Comparison of ENCODE assay signal across 13 mouse cellular contexts in the genomic region with DNA sequence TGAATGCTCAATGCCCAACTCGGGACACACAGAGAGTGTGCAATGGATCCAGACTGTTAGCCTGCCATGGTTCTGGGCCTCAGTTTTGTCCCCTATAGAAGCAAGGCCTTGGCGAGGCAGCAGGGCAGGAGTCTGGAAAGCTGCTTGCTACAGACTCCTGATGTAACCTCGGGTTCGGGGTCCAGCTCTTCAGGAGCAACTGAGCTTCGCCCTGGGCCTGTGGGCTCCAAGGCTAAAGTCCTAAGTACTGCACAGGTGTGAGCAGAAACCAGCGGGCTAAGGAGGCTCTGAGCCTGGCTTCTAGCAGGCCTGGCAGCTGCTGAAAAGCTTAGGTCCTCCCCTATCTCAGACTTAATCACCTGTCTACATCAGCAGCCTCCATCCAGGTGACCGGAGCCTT.
A peak's percentile ranks its signal among the peaks of the same experiment; 100 is the strongest.
DNase-seq lines count a peak whose midpoint lies in the region; ATAC-seq and TF ChIP-seq lines count a peak whose summit lies in the region.
"Had no signal": no experiment of that assay in that cellular context is flagged by ENCODE, and none has a peak within 500 bp of the region (broad histone marks: within the 10 kb centered on the region; RNA-seq: fewer than 3 reads in every experiment).

No protein-coding gene starts in this region.

- H3K27ac ChIP-seq in forebrain, postnatal 0 days (ENCODE audit: low read depth, low read length) = no peak overlapping the region
- no peak overlapping the region for H3K27ac ChIP-seq in forebrain, embryonic 14.5 days (ENCODE audit: low read depth, low read length)
- peak overlapping the region; percentile 68 for H3K27ac ChIP-seq in heart, postnatal 0 days (ENCODE audit: low read depth)
- no peak overlapping the region for H3K27ac ChIP-seq in midbrain, embryonic 11.5 days (ENCODE audit: low read depth, low read length)
- no peak overlapping the region for H3K27ac ChIP-seq in midbrain, embryonic 15.5 days
- H3K27ac ChIP-seq in olfactory bulb, adult 2 months (ENCODE audit: insufficient read depth, low read depth, low read length) = peak overlapping the region; percentile 90
- H3K27ac ChIP-seq: hindbrain, embryonic 13.5 days; midbrain, embryonic 12.5 days had no signal

- intact Hi-C loops in heart, postnatal 25 days (cut with DNase I) = loop anchor here (5.0 kb wide), 1 partner anchor 34 kb away; no protein-coding TSS in a partner anchor

- peaks cover 2% of the 10 kb centered on the region; the same call in 1 of the 2 replicates for H3K4me1 ChIP-seq in forebrain, postnatal 0 days (ENCODE audit: insufficient read depth)
- peaks cover 6% of the 10 kb centered on the region for H3K4me1 ChIP-seq in forebrain, embryonic 14.5 days (ENCODE audit: control insufficient read depth, insufficient read depth, low read length)
- peaks cover 44% of the 10 kb centered on the region for H3K4me1 ChIP-seq in heart, postnatal 0 days (ENCODE audit: control insufficient read depth, insufficient read depth)
- H3K4me1 ChIP-seq in midbrain, embryonic 11.5 days (ENCODE audit: control insufficient read depth, insufficient read depth, low read length) = no peaks in the 10 kb centered on the region; the same call in 1 of the 2 replicates
- peaks cover 7% of the 10 kb centered on the region for H3K4me1 ChIP-seq in midbrain, embryonic 15.5 days
- H3K4me1 ChIP-seq in olfactory bulb, adult 2 months (ENCODE audit: control insufficient read depth, insufficient read depth, low read length) = peaks cover 39% of the 10 kb centered on the region

- no peak overlapping the region for H3K4me3 ChIP-seq in forebrain, postnatal 0 days (ENCODE audit: low read depth, low read length)
- no peak overlapping the region for H3K4me3 ChIP-seq in forebrain, embryonic 14.5 days (ENCODE audit: low read depth, low read length)
- no peak overlapping the region for H3K4me3 ChIP-seq in heart, postnatal 0 days (ENCODE audit: low read depth, low read length)
- no peak overlapping the region for H3K4me3 ChIP-seq in midbrain, embryonic 11.5 days (ENCODE audit: low read depth, low read length)
- no peak overlapping the region for H3K4me3 ChIP-seq in midbrain, embryonic 15.5 days
- no peak overlapping the region for H3K4me3 ChIP-seq in olfactory bulb, adult 2 months (ENCODE audit: insufficient read depth, low read depth, low read length)
- H3K4me3 ChIP-seq: hindbrain, embryonic 13.5 days; midbrain, embryonic 12.5 days had no signal

- ATAC-seq in forebrain, postnatal 0 days = no peak
- ATAC-seq in forebrain, embryonic 14.5 days = no peak
- ATAC-seq in heart, postnatal 0 days (ENCODE audit: insufficient read depth, low read depth) = no peak
- no peak for ATAC-seq in midbrain, embryonic 11.5 days (ENCODE audit: low FRiP score)
- no peak for ATAC-seq in midbrain, embryonic 15.5 days (replicated peaks)
- ATAC-seq: liver, postnatal 0 days had no signal

- peaks cover 16% of the 10 kb centered on the region for H3K36me3 ChIP-seq in forebrain, postnatal 0 days (ENCODE audit: insufficient read depth)
- H3K36me3 ChIP-seq in forebrain, embryonic 14.5 days (ENCODE audit: control insufficient read depth, insufficient read depth, low read length) = peaks cover 20% of the 10 kb centered on the region; the same call in 1 of the 2 replicates
- H3K36me3 ChIP-seq in heart, postnatal 0 days (replicated peaks; ENCODE audit: control insufficient read depth, insufficient read depth, low read length) = no peaks in the 10 kb centered on the region
- H3K36me3 ChIP-seq in midbrain, embryonic 11.5 days (ENCODE audit: control insufficient read depth, insufficient read depth, low read length) = no peaks in the 10 kb centered on the region
- no peaks in the 10 kb centered on the region for H3K36me3 ChIP-seq in midbrain, embryonic 15.5 days (replicated peaks)

- no peak for TF ChIP-seq EP300 in heart, postnatal 0 days (IDR thresholded peaks at IDR 0.05; ENCODE audit: low read depth)

- H3K9me3 ChIP-seq in forebrain, postnatal 0 days (ENCODE audit: low read length) = no peaks in the 10 kb centered on the region
- H3K9me3 ChIP-seq in forebrain, embryonic 14.5 days (replicated peaks; ENCODE audit: control insufficient read depth, low read length) = no peaks in the 10 kb centered on the region
- no peaks in the 10 kb centered on the region for H3K9me3 ChIP-seq in heart, postnatal 0 days (replicated peaks; ENCODE audit: control insufficient read depth, low read length)
- no peaks in the 10 kb centered on the region for H3K9me3 ChIP-seq in midbrain, embryonic 11.5 days (ENCODE audit: control insufficient read depth, low read length)
- H3K9me3 ChIP-seq in midbrain, embryonic 15.5 days = no peaks in the 10 kb centered on the region
- H3K9me3 ChIP-seq: hindbrain, embryonic 13.5 days; midbrain, embryonic 12.5 days had no signal

- no peak for DNase-seq in forebrain, postnatal 0 days
- no peak for DNase-seq in forebrain, embryonic 14.5 days (ENCODE audit: low spot score)
- DNase-seq in heart, postnatal 0 days (ENCODE audit: low spot score) = no peak
- DNase-seq in heart, postnatal 25 days (ENCODE audit: low spot score) = no peak
- peak; percentile 59 for DNase-seq in midbrain, embryonic 11.5 days (ENCODE audit: low spot score, missing footprints)
- DNase-seq in B cell, adult 2 months = no peak
- DNase-seq: gastrocnemius, postnatal 36 days; layer of hippocampus, postnatal 36 days; liver, postnatal 0 days had no signal

- no peak overlapping the region for H3K4me2 ChIP-seq in forebrain, postnatal 0 days (ENCODE audit: low read depth)
- H3K4me2 ChIP-seq in forebrain, embryonic 14.5 days (ENCODE audit: low read length) = no peak overlapping the region
- H3K4me2 ChIP-seq in heart, postnatal 0 days (ENCODE audit: low read depth, low read length) = no peak overlapping the region
- H3K4me2 ChIP-seq in midbrain, embryonic 11.5 days = no peak overlapping the region
- H3K4me2 ChIP-seq in midbrain, embryonic 15.5 days = no peak overlapping the region
- H3K4me2 ChIP-seq: hindbrain, embryonic 13.5 days; midbrain, embryonic 12.5 days had no signal

- H3K27me3 ChIP-seq in forebrain, postnatal 0 days (ENCODE audit: insufficient read depth, low read length) = no peaks in the 10 kb centered on the region
- H3K27me3 ChIP-seq in forebrain, embryonic 14.5 days (replicated peaks; ENCODE audit: control insufficient read depth, insufficient read depth, low read length) = no peaks in the 10 kb centered on the region
- no peaks in the 10 kb centered on the region for H3K27me3 ChIP-seq in heart, postnatal 0 days (ENCODE audit: control insufficient read depth, insufficient read depth, low read length)
- no peaks in the 10 kb centered on the region for H3K27me3 ChIP-seq in midbrain, embryonic 11.5 days (ENCODE audit: control insufficient read depth, insufficient read depth, low read length)
- no peaks in the 10 kb centered on the region for H3K27me3 ChIP-seq in midbrain, embryonic 15.5 days (replicated peaks)
- H3K27me3 ChIP-seq: hindbrain, embryonic 13.5 days; midbrain, embryonic 12.5 days had no signal

- whole genome bisulfite sequencing in forebrain, postnatal 0 days = 81% methylated on average over 7 of the region's 7 CpGs
- WGBS in forebrain, embryonic 14.5 days = 78% methylated on average over 7 of the region's 7 CpGs
- 66% methylated on average over 7 of the region's 7 CpGs for WGBS in heart, postnatal 0 days
- WGBS in midbrain, embryonic 11.5 days = 85% methylated on average over 7 of the region's 7 CpGs
- WGBS in midbrain, embryonic 15.5 days = 88% methylated on average over 7 of the region's 7 CpGs
- WGBS in olfactory bulb, adult 2 months = 82% methylated on average over 7 of the region's 7 CpGs

- TF ChIP-seq POLR2A in olfactory bulb, adult 2 months (IDR thresholded peaks at IDR 0.05; ENCODE audit: insufficient read depth, low read depth, low read length) = no peak

- H3K9ac ChIP-seq in forebrain, postnatal 0 days = 0 out of 2 replicates have a peak overlapping the region, but pooled peaks have one; percentile 6
- H3K9ac ChIP-seq in forebrain, embryonic 14.5 days (ENCODE audit: low read length) = no peak overlapping the region
- peak overlapping the region; percentile 37; the same call in 1 of the 2 replicates for H3K9ac ChIP-seq in heart, postnatal 0 days (replicated peaks; ENCODE audit: low read depth, low read length)
- H3K9ac ChIP-seq in midbrain, embryonic 11.5 days (ENCODE audit: low read length) = no peak overlapping the region
- no peak overlapping the region for H3K9ac ChIP-seq in midbrain, embryonic 15.5 days
- H3K9ac ChIP-seq: hindbrain, embryonic 13.5 days; liver, postnatal 0 days; midbrain, embryonic 12.5 days had no signal

- TF ChIP-seq CTCF in forebrain, postnatal 0 days (IDR thresholded peaks at IDR 0.05; ENCODE audit: low read depth) = no peak
- TF ChIP-seq CTCF in heart, postnatal 0 days (IDR thresholded peaks at IDR 0.05; ENCODE audit: low read depth) = no peak
- no peak for TF ChIP-seq CTCF in olfactory bulb, adult 2 months (IDR thresholded peaks at IDR 0.05; ENCODE audit: insufficient read depth, low read depth, low read length)

Comparison
In these comparisons a context has a peak if more than half of its experiments do, and no peak if none do; other contexts are left out.
1. H3K9ac ChIP-seq: peak in forebrain, postnatal 0 days (single experiment) and heart, postnatal 0 days (single experiment); none in forebrain, embryonic 14.5 days (single experiment), midbrain, embryonic 11.5 days (single experiment) and midbrain, embryonic 15.5 days (single experiment).
2. H3K27ac ChIP-seq: peak in heart, postnatal 0 days (single experiment) and olfactory bulb, adult 2 months (single experiment); none in forebrain, postnatal 0 days (single experiment), forebrain, embryonic 14.5 days (single experiment), midbrain, embryonic 11.5 days (single experiment) and midbrain, embryonic 15.5 days (single experiment).